In the genomic region with DNA sequence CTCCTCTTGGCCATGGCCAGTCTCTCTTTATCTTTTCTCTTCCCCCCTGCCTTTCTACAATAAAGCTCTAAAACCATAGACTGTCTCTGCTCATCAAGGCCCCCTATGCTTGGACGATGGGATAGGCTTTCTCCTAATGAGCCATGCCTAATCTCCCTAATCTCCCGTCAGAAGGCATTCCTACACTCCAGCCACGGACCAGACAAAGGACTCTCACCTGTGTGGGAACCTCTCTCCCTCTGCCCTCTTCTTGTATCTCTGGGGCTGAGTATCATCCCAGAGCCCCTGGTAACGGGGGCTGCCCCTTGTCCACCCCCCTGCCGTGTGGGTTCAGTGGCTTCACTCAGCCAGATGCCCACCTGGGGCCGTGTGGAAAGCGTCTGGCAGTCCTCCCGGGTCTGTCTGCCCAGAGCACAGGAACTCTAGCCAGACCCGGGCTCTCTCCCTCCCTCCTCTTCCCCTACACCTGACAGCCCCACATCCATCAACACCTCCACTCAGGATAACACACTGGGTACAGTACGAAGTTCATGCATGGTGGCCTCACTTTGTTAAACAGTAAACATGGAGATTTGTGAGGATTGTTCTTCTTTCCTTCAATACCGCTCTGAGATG, we compare ENCODE assay signal across 8 mouse cellular contexts. TPM values are rescaled to one million over a fixed set of nuclear protein-coding genes. Genes with fewer than 3 reads are reported as not detected.
A peak's percentile ranks its signal among the peaks of the same experiment; 100 is the strongest.
DNase-seq lines count a peak whose midpoint lies in the region; ATAC-seq lines count a peak whose summit lies in the region.

No protein-coding gene starts in this region.

- intact Hi-C loops in heart, postnatal 14 days (cut with DNase I), result no loop called here
- intact Hi-C loops in left cerebral cortex, postnatal 14 days (cut with DNase I), result no loop called here

- no peak for DNase-seq in liver, embryonic 11.5 days (ENCODE audit: low spot score)
- no peak for DNase-seq in liver
- DNase-seq in heart, postnatal 14 days, result peak; percentile 14 to 25
- DNase-seq in kidney, postnatal 10 days, result peak; percentile 36
- peak; percentile 19 for DNase-seq in retina, postnatal 1 day
- no peak for DNase-seq in thymus, postnatal 0 days (ENCODE audit: low spot score)
- DNase-seq in ovary, adult 18-20 months (ENCODE audit: low spot score), result no peak
- no peak for DNase-seq in left cerebral cortex, postnatal 14 days (ENCODE audit: low spot score in 2 of 2)

- no peak overlapping the region for H3K4me3 ChIP-seq in liver, embryonic 11.5 days (ENCODE audit: low read depth, low read length)

- ATAC-seq in liver, embryonic 11.5 days (replicated peaks; ENCODE audit: low FRiP score), result peak; percentile 55

- WGBS in liver, embryonic 11.5 days, result 25% methylated on average over 11 of the region's 11 CpGs

- no peaks in the 10 kb centered on the region for H3K27me3 ChIP-seq in liver, embryonic 11.5 days (replicated peaks; ENCODE audit: control insufficient read depth, insufficient read depth, low read length)

- no peak overlapping the region for H3K9ac ChIP-seq in liver, embryonic 11.5 days (ENCODE audit: low read depth, low read length)

- H3K4me2 ChIP-seq in liver, embryonic 11.5 days, result no peak overlapping the region

- no peaks in the 10 kb centered on the region for H3K36me3 ChIP-seq in liver, embryonic 11.5 days (ENCODE audit: control insufficient read depth, insufficient read depth, low read length)

- H3K27ac ChIP-seq in liver, embryonic 11.5 days (ENCODE audit: low read depth, low read length), result no peak overlapping the region

- no peaks in the 10 kb centered on the region for H3K9me3 ChIP-seq in liver, embryonic 11.5 days (ENCODE audit: control insufficient read depth, low read length)

- H3K4me1 ChIP-seq in liver, embryonic 11.5 days (replicated peaks; ENCODE audit: control insufficient read depth, insufficient read depth, low read length), result no peaks in the 10 kb centered on the region

RNA-seq across cellular contexts. Expression of a gene that starts 37.2 kb away (rescaled TPM):
- 37.8 and 43.3 TPM in 2 replicates for polyA plus RNA-seq in liver, embryonic 11.5 days (2014; fragmentation: Nextera tagmentation; extraction: Ambion mirVana)
- 1 to 10 TPM; 5.2 to 7.2 TPM for total RNA-seq in heart, postnatal 14 days (2021)
- 42.8 and 48.0 TPM in 2 replicates for polyA plus RNA-seq in thymus, postnatal 0 days (2015; fragmentation: Nextera tagmentation; extraction: Ambion mirVana)
- total RNA-seq in left cerebral cortex, postnatal 14 days (2021), result 10 to 100 TPM; 67.2 to 77.8 TPM

Comparison
In these comparisons a context has a peak if more than half of its experiments do, and no peak if none do; other contexts are left out.
1. DNase-seq: peak in heart, postnatal 14 days (2 of 2), kidney, postnatal 10 days (single experiment) and retina, postnatal 1 day (single experiment); none in liver, embryonic 11.5 days (single experiment), liver (single experiment), thymus, postnatal 0 days (single experiment), ovary, adult 18-20 months (single experiment) and left cerebral cortex, postnatal 14 days (0 of 2).
2. RNA of a gene that starts 37.2 kb away (total RNA-seq): 67.2 to 77.8 TPM in left cerebral cortex, postnatal 14 days; 5.2 to 7.2 TPM in heart, postnatal 14 days; every median in the first group is over 4 times any median in the second.